23 mouse cellular contexts compared by ENCODE assay signal in genomic region chr3:53460106-53460505, GRCm38 (mm10). TPM values are rescaled to one million over a fixed set of nuclear protein-coding genes. Genes with fewer than 3 reads are reported as not detected.
DNase-seq lines count a peak whose midpoint lies in the region; ATAC-seq and TF ChIP-seq lines count a peak whose summit lies in the region.
"Had no signal": no experiment of that assay in that cellular context is flagged by ENCODE, and none has a peak within 500 bp of the region (broad histone marks: within the 10 kb centered on the region; RNA-seq: fewer than 3 reads in every experiment).

No protein-coding gene starts in this region.

- no peak overlapping the region for H3K4me3 ChIP-seq in heart, embryonic 13.5 days
- no peak overlapping the region for H3K4me3 ChIP-seq in heart, embryonic 12.5 days
- H3K4me3 ChIP-seq in liver, adult 2 months (ENCODE audit: insufficient read depth, low read depth, low read length): no peak overlapping the region
- no peak overlapping the region for H3K4me3 ChIP-seq in MEL (ENCODE audit: control insufficient read depth in 1 of 2, insufficient read depth in 1 of 2, low read depth in 2 of 2, low read length in 2 of 2)
- no peak overlapping the region for H3K4me3 ChIP-seq in cerebellum, adult 2 months (replicated peaks; ENCODE audit: insufficient read depth, low read depth, low read length)
- H3K4me3 ChIP-seq: embryonic facial prominence, embryonic 15.5 days; forebrain, embryonic 10.5 days; midbrain, embryonic 13.5 days had no signal

- H3K27ac ChIP-seq in heart, embryonic 13.5 days (replicated peaks): 0 out of 2 replicates have a peak overlapping the region, but pooled peaks have one; percentile 0
- H3K27ac ChIP-seq in heart, embryonic 12.5 days (ENCODE audit: poor library complexity, severe bottlenecking): no peak overlapping the region; the same call in 1 of the 2 replicates
- H3K27ac ChIP-seq in liver, adult 2 months (replicated peaks; ENCODE audit: insufficient read depth, low read depth, low read length): peak overlapping the region; percentile 61
- no peak overlapping the region for H3K27ac ChIP-seq in MEL (ENCODE audit: control insufficient read depth, low read depth, low read length)
- H3K27ac ChIP-seq in cerebellum, adult 2 months (ENCODE audit: insufficient read depth, low read length): no peak overlapping the region
- H3K27ac ChIP-seq: embryonic facial prominence, embryonic 15.5 days; forebrain, embryonic 10.5 days; hindbrain, postnatal 0 days; midbrain, embryonic 13.5 days had no signal

- peaks cover 15% of the 10 kb centered on the region; the same call in 1 of the 2 replicates for H3K79me2 ChIP-seq in liver, adult 2 months (ENCODE audit: control insufficient read depth, insufficient read depth, low read length)
- H3K79me2 ChIP-seq in MEL (ENCODE audit: control insufficient read depth, insufficient read depth, low read length, poor library complexity): peaks cover 30% of the 10 kb centered on the region

- H3K4me1 ChIP-seq in heart, embryonic 13.5 days: peaks cover 32% of the 10 kb centered on the region
- H3K4me1 ChIP-seq in heart, embryonic 12.5 days (replicated peaks): peaks cover 19% of the 10 kb centered on the region
- H3K4me1 ChIP-seq in liver, adult 2 months (ENCODE audit: control insufficient read depth, insufficient read depth, low read length): peaks cover 2% of the 10 kb centered on the region
- H3K4me1 ChIP-seq in MEL (ENCODE audit: control insufficient read depth in 1 of 2, insufficient read depth in 2 of 2, low read length in 2 of 2): peaks cover 0 to 3% of the 10 kb centered on the region in 2 experiments; a peak in 2 of 4 replicates
- no peaks in the 10 kb centered on the region; the same call in 1 of the 2 replicates for H3K4me1 ChIP-seq in cerebellum, adult 2 months (ENCODE audit: control insufficient read depth, insufficient read depth, low read length)

- no peak for TF ChIP-seq EP300 in MEL (IDR thresholded peaks at IDR 0.05; ENCODE audit: low read depth in 1 of 2, low read length in 2 of 2)

- H3K9me3 ChIP-seq in heart, embryonic 13.5 days: no peaks in the 10 kb centered on the region
- H3K9me3 ChIP-seq in heart, embryonic 12.5 days (replicated peaks): no peaks in the 10 kb centered on the region
- no peaks in the 10 kb centered on the region for H3K9me3 ChIP-seq in MEL (replicated peaks; ENCODE audit: insufficient read depth, low read length)
- H3K9me3 ChIP-seq: embryonic facial prominence, embryonic 15.5 days; forebrain, embryonic 10.5 days; midbrain, embryonic 13.5 days had no signal

- TF ChIP-seq CTCF in liver, adult 2 months (IDR thresholded peaks at IDR 0.05; ENCODE audit: low read depth, low read length): no peak
- TF ChIP-seq CTCF in MEL (IDR thresholded peaks at IDR 0.05 in 2 of 3, conservative IDR thresholded peaks at IDR 0.05 in 1 of 3; ENCODE audit: control insufficient read depth in 1 of 3, insufficient read depth in 1 of 3, low read depth in 2 of 3, low read length in 3 of 3, poor library complexity in 1 of 3, severe bottlenecking in 1 of 3): no peak
- no peak for TF ChIP-seq CTCF in cerebellum, adult 2 months (IDR thresholded peaks at IDR 0.05; ENCODE audit: borderline replicate concordance, insufficient read depth, low read depth, low read length)

- no peaks in the 10 kb centered on the region for H3K27me3 ChIP-seq in heart, embryonic 13.5 days (replicated peaks)
- no peaks in the 10 kb centered on the region for H3K27me3 ChIP-seq in heart, embryonic 12.5 days (replicated peaks)
- H3K27me3 ChIP-seq in liver, adult 2 months (ENCODE audit: control insufficient read depth, insufficient read depth, low read length): no peaks in the 10 kb centered on the region
- H3K27me3 ChIP-seq in MEL (ENCODE audit: control insufficient read depth in 1 of 2, insufficient read depth in 2 of 2, low read length in 2 of 2): no peaks in the 10 kb centered on the region
- no peaks in the 10 kb centered on the region for H3K27me3 ChIP-seq in cerebellum, adult 2 months (ENCODE audit: control insufficient read depth, insufficient read depth, low read length)
- H3K27me3 ChIP-seq: CH12.LX; embryonic facial prominence, embryonic 15.5 days; midbrain, embryonic 13.5 days had no signal

- no peak overlapping the region for H3K4me2 ChIP-seq in heart, embryonic 13.5 days
- H3K4me2 ChIP-seq in heart, embryonic 12.5 days: no peak overlapping the region
- H3K4me2 ChIP-seq: embryonic facial prominence, embryonic 15.5 days; heart, embryonic 11.5 days; midbrain, embryonic 13.5 days had no signal

- ATAC-seq in heart, embryonic 13.5 days (ENCODE audit: extremely low read depth, insufficient number of reproducible peaks, low FRiP score, low TSS enrichment): no peak
- ATAC-seq in heart, embryonic 12.5 days (ENCODE audit: insufficient number of reproducible peaks, low FRiP score): no peak
- ATAC-seq in common myeloid progenitor, adult 5-6 weeks (replicated peaks; ENCODE audit: low read depth, poor library complexity, severe bottlenecking): peak; percentile 20; the same call in 1 of the 2 replicates
- ATAC-seq: hindbrain, postnatal 0 days; midbrain, embryonic 13.5 days had no signal

- no peak for TF ChIP-seq RAD21 in MEL (IDR thresholded peaks at IDR 0.05; ENCODE audit: low read depth, low read length)

- 67% methylated on average over 9 of the region's 9 CpGs for WGBS in heart, embryonic 13.5 days
- 60% methylated on average over 9 of the region's 9 CpGs for WGBS in heart, embryonic 12.5 days
- WGBS in liver, adult 2 months: 71% methylated on average over 9 of the region's 9 CpGs
- WGBS in cerebellum, adult 2 months: 85% methylated on average over 9 of the region's 9 CpGs

- peaks cover 59% of the 10 kb centered on the region for H3K36me3 ChIP-seq in heart, embryonic 13.5 days
- peaks cover 47% of the 10 kb centered on the region for H3K36me3 ChIP-seq in heart, embryonic 12.5 days
- peaks cover 20% of the 10 kb centered on the region for H3K36me3 ChIP-seq in liver, adult 2 months (ENCODE audit: control insufficient read depth, insufficient read depth, low read length)
- H3K36me3 ChIP-seq in MEL (ENCODE audit: control insufficient read depth in 1 of 2, insufficient read depth in 2 of 2, low read length in 2 of 2): peaks cover 0 to 4% of the 10 kb centered on the region in 2 experiments

- TF ChIP-seq POLR2A in liver, adult 2 months (IDR thresholded peaks at IDR 0.05; ENCODE audit: extremely low read depth, insufficient read depth, low read length): no peak
- TF ChIP-seq POLR2A in MEL (IDR thresholded peaks at IDR 0.05; ENCODE audit: control insufficient read depth in 1 of 2, insufficient read depth in 1 of 2, low read depth in 1 of 2, low read length in 2 of 2, poor library complexity in 1 of 2): no peak
- no peak for TF ChIP-seq POLR2A in cerebellum, adult 2 months (IDR thresholded peaks at IDR 0.05; ENCODE audit: borderline replicate concordance, insufficient read depth, low read length)

- peak; percentile 47 for DNase-seq in liver, adult 2 months (ENCODE audit: extremely low read depth, low read depth, low spot score)
- DNase-seq in liver: no peak
- peak; percentile 34 for DNase-seq in MEL (ENCODE audit: low read depth, low spot score)
- no peak for DNase-seq in frontal cortex, postnatal 36 days (ENCODE audit: low spot score in 2 of 2)
- no peak for DNase-seq in cerebellum, adult 2 months
- DNase-seq: adrenal gland, postnatal 14 days; cerebellum, adult 9-11 months; gastrocnemius, postnatal 25 days; kidney, adult 11 months; right cerebral cortex, adult 18-20 months; thymus, adult 2 months had no signal

- H3K9ac ChIP-seq in heart, embryonic 13.5 days: no peak overlapping the region
- H3K9ac ChIP-seq in heart, embryonic 12.5 days: no peak overlapping the region
- no peak overlapping the region for H3K9ac ChIP-seq in liver, adult 2 months (ENCODE audit: low read depth, low read length)
- no peak overlapping the region for H3K9ac ChIP-seq in MEL (ENCODE audit: control insufficient read depth, low read depth, low read length, poor library complexity, severe bottlenecking)
- H3K9ac ChIP-seq: embryonic facial prominence, embryonic 15.5 days; midbrain, embryonic 13.5 days had no signal

TF ChIP-seq in MEL, 35 proteins besides CTCF, POLR2A, EP300 and RAD21 (continues in another document):
- TF ChIP-seq ZC3H11A (IDR thresholded peaks at IDR 0.05; ENCODE audit: low read depth, low read length) (no peak), USF2 (IDR thresholded peaks at IDR 0.05; ENCODE audit: borderline replicate concordance in 1 of 2, insufficient read depth in 1 of 2, low read depth in 1 of 2, low read length in 2 of 2) (no peak), MYB (IDR thresholded peaks at IDR 0.05; ENCODE audit: low read depth, low read length) (no peak)

RNA-seq across cellular contexts. Expression of gene Nhlrc3, which starts 3.0 kb away (rescaled TPM):
- 6.2 and 6.5 TPM in 2 replicates for polyA plus RNA-seq in heart, embryonic 13.5 days (2015; fragmentation: Nextera tagmentation; extraction: Ambion mirVana)
- 9.2 and 9.7 TPM in 2 replicates for polyA plus RNA-seq in heart, embryonic 12.5 days (2016; fragmentation: Nextera tagmentation; extraction: Ambion mirVana)
- 8.0 and 9.0 TPM in 2 replicates for total RNA-seq in liver, adult 2 months (2014; rRNA removed)
- 5.9 and 6.6 TPM in 2 replicates for polyA plus RNA-seq in liver, adult 2 months (2012; rRNA removed)
- total RNA-seq in MEL (2012; rRNA removed): 4.8 and 6.7 TPM in 2 replicates
- polyA plus RNA-seq in MEL (2012; ENCODE audit: insufficient read depth in 1 of 2, insufficient read length in 2 of 2, low read depth in 1 of 2, low replicate concordance in 2 of 2, missing spikeins in 1 of 2): 1 to 10 TPM in 1 of 2 experiments, not detected in 1; 9.1 TPM
- total RNA-seq in common myeloid progenitor, adult 5-6 weeks (2017): 9.4 and 9.8 TPM in 2 replicates
- 7.9 and 8.1 TPM in 2 replicates for polyA plus RNA-seq in cerebellum, adult 2 months (2012; rRNA removed)

RNA-seq across cellular contexts. Expression of gene Proser1, which starts 3.4 kb away (rescaled TPM):
- 11.7 and 12.7 TPM in 2 replicates for polyA plus RNA-seq in heart, embryonic 13.5 days (2015; fragmentation: Nextera tagmentation; extraction: Ambion mirVana)
- 15.3 and 19.6 TPM in 2 replicates for polyA plus RNA-seq in heart, embryonic 12.5 days (2016; fragmentation: Nextera tagmentation; extraction: Ambion mirVana)
- total RNA-seq in liver, adult 2 months (2014; rRNA removed): 2.4 and 2.6 TPM in 2 replicates
- 7.6 and 8.6 TPM in 2 replicates for polyA plus RNA-seq in liver, adult 2 months (2012; rRNA removed)
- total RNA-seq in MEL (2012; rRNA removed): 3.5 and 4.0 TPM in 2 replicates
- polyA plus RNA-seq in MEL (2012; ENCODE audit: insufficient read depth in 1 of 2, insufficient read length in 2 of 2, low read depth in 1 of 2, low replicate concordance in 2 of 2, missing spikeins in 1 of 2): 100 to 1,000 TPM in 1 of 2 experiments, 10 to 100 TPM in 1; 24.6 to 107 TPM
- total RNA-seq in common myeloid progenitor, adult 5-6 weeks (2017): 6.7 and 10.4 TPM in 2 replicates
- polyA plus RNA-seq in cerebellum, adult 2 months (2012; rRNA removed): 21.2 and 21.9 TPM in 2 replicates

RNA-seq across cellular contexts. Expression of gene Stoml3, which starts 28.3 kb away (rescaled TPM):
- polyA plus RNA-seq in heart, embryonic 13.5 days (2015; fragmentation: Nextera tagmentation; extraction: Ambion mirVana): not detected in 2 replicates
- polyA plus RNA-seq in heart, embryonic 12.5 days (2016; fragmentation: Nextera tagmentation; extraction: Ambion mirVana): not detected in 2 replicates
- total RNA-seq in liver, adult 2 months (2014; rRNA removed): not detected in 2 replicates
- polyA plus RNA-seq in liver, adult 2 months (2012; rRNA removed): not detected in 2 replicates
- not detected in 2 replicates for total RNA-seq in MEL (2012; rRNA removed)
- polyA plus RNA-seq in MEL (2012; ENCODE audit: insufficient read depth in 1 of 2, insufficient read length in 2 of 2, low read depth in 1 of 2, low replicate concordance in 2 of 2, missing spikeins in 1 of 2): not detected
- not detected in 2 replicates for total RNA-seq in common myeloid progenitor, adult 5-6 weeks (2017)
- polyA plus RNA-seq in cerebellum, adult 2 months (2012; rRNA removed): 0.52 and 0.93 TPM in 2 replicates
- total RNA-seq: adrenal gland, postnatal 14 days; CH12.LX; gastrocnemius, postnatal 25 days; hematopoietic stem cell, adult 5-6 weeks; hindbrain, postnatal 0 days had no signal
- polyA plus RNA-seq: forebrain, embryonic 10.5 days; hindbrain, postnatal 0 days; lung, embryonic 16.5 days; midbrain, embryonic 13.5 days; stomach, embryonic 14.5 days had no signal

Comparison
In these comparisons a context has a peak if more than half of its experiments do, and no peak if none do; other contexts are left out.
1. H3K27ac ChIP-seq: peak in heart, embryonic 13.5 days (single experiment) and liver, adult 2 months (single experiment); none in heart, embryonic 12.5 days (single experiment), MEL (single experiment) and cerebellum, adult 2 months (single experiment).
2. DNase-seq: peak in liver, adult 2 months (single experiment) and MEL (single experiment); none in liver (single experiment), frontal cortex, postnatal 36 days (0 of 2) and cerebellum, adult 2 months (0 of 2).